Comparison of ENCODE assay signal across 13 mouse cellular contexts in genomic region chr16:95827402-95827737, GRCm38 (mm10).
DNase-seq lines count a peak whose midpoint lies in the region; ATAC-seq and TF ChIP-seq lines count a peak whose summit lies in the region.
"Had no signal": no experiment of that assay in that cellular context is flagged by ENCODE, and none has a peak within 500 bp of the region (broad histone marks: within the 10 kb centered on the region; RNA-seq: fewer than 3 reads in every experiment).

No protein-coding gene starts in this region.

- no peak for TF ChIP-seq EP300 in heart, postnatal 0 days (IDR thresholded peaks at IDR 0.05; ENCODE audit: low read depth)

- TF ChIP-seq POLR2A in brain, embryonic 14.5 days (IDR thresholded peaks at IDR 0.05; ENCODE audit: borderline replicate concordance, extremely low read depth, insufficient read depth, insufficient read length, poor library complexity, severe bottlenecking) = no peak

- no peak overlapping the region for H3K9ac ChIP-seq in heart, postnatal 0 days (replicated peaks; ENCODE audit: low read depth, low read length)
- H3K9ac ChIP-seq: forebrain, embryonic 15.5 days had no signal

- peak overlapping the region; percentile 9; the same call in 1 of the 2 replicates for H3K27ac ChIP-seq in heart, postnatal 0 days (ENCODE audit: low read depth)
- H3K27ac ChIP-seq: forebrain, embryonic 15.5 days; midbrain, embryonic 10.5 days had no signal

- H3K9me3 ChIP-seq in heart, postnatal 0 days (replicated peaks; ENCODE audit: control insufficient read depth, low read length) = no peaks in the 10 kb centered on the region
- H3K9me3 ChIP-seq: forebrain, embryonic 15.5 days; midbrain, embryonic 10.5 days had no signal

- no peak for ATAC-seq in heart, postnatal 0 days (ENCODE audit: insufficient read depth, low read depth)
- ATAC-seq: forebrain, embryonic 15.5 days had no signal

- no peak for TF ChIP-seq CTCF in heart, postnatal 0 days (IDR thresholded peaks at IDR 0.05; ENCODE audit: low read depth)
- TF ChIP-seq CTCF in brain, embryonic 14.5 days (IDR thresholded peaks at IDR 0.05; ENCODE audit: borderline replicate concordance, extremely low read depth, insufficient read depth, insufficient read length) = no peak

- 51% methylated on average over 6 of the region's 6 CpGs for WGBS in heart, postnatal 0 days

- H3K4me2 ChIP-seq in heart, postnatal 0 days (ENCODE audit: low read depth, low read length) = no peak overlapping the region
- H3K4me2 ChIP-seq: forebrain, embryonic 15.5 days had no signal

- intact Hi-C loops in heart, postnatal 10 days (cut with DNase I) = no loop called here

- H3K27me3 ChIP-seq in heart, postnatal 0 days (ENCODE audit: control insufficient read depth, insufficient read depth, low read length) = no peaks in the 10 kb centered on the region
- H3K27me3 ChIP-seq: forebrain, embryonic 15.5 days had no signal

- H3K4me1 ChIP-seq in heart, postnatal 0 days (ENCODE audit: control insufficient read depth, insufficient read depth) = peaks cover 35% of the 10 kb centered on the region

- no peak for DNase-seq in heart, postnatal 0 days (ENCODE audit: low spot score)
- DNase-seq in heart, postnatal 10 days = no peak
- DNase-seq in A20 (ENCODE audit: low read depth, low spot score) = peak; percentile 82
- peak; percentile 50 for DNase-seq in brain, embryonic 14.5 days (ENCODE audit: low read depth)
- DNase-seq in monocyte, adult 2 months (ENCODE audit: low read depth in 1 of 2, low spot score in 2 of 2) = peak; percentile 70 to 73
- no peak for DNase-seq in urinary bladder, postnatal 10 days (ENCODE audit: low spot score)
- no peak for DNase-seq in adrenal gland, postnatal 25 days
- no peak for DNase-seq in gastrocnemius, postnatal 25 days
- DNase-seq: cerebellum, adult 11 months; heart, postnatal 4 days; thymus, postnatal 36 days had no signal

- no peaks in the 10 kb centered on the region for H3K36me3 ChIP-seq in heart, postnatal 0 days (replicated peaks; ENCODE audit: control insufficient read depth, insufficient read depth, low read length)
- H3K36me3 ChIP-seq: forebrain, embryonic 15.5 days; midbrain, embryonic 10.5 days had no signal

- no peak overlapping the region for H3K4me3 ChIP-seq in heart, postnatal 0 days (ENCODE audit: low read depth, low read length)
- H3K4me3 ChIP-seq: forebrain, embryonic 15.5 days; midbrain, embryonic 10.5 days had no signal

Comparison
In these comparisons a context has a peak if more than half of its experiments do, and no peak if none do; other contexts are left out.
1. DNase-seq: peak in A20 (single experiment), brain, embryonic 14.5 days (single experiment) and monocyte, adult 2 months (2 of 2); none in heart, postnatal 0 days (single experiment), heart, postnatal 10 days (0 of 2), urinary bladder, postnatal 10 days (single experiment), adrenal gland, postnatal 25 days (single experiment) and gastrocnemius, postnatal 25 days (single experiment).